Mouse (Mus musculus) forebrain, postnatal 0 days (tissue): Measurements from ENCODE around the gene Cisd3. TPM values are rescaled to one million over a fixed set of nuclear protein-coding genes. Genes with fewer than 3 reads are reported as not detected.

Source experiments
- ATAC-seq: fragments of 200-750 bp; cut with Nextera tagmentation; 2 replicates; pipeline ENCODE4 v1.8.0; 2017; ENCODE audit warnings: mild to moderate bottlenecking, moderate library complexity
- DNase-seq: peaks from one replicate; pipeline ENCODE4 v3.0.0-alpha.2; 2015
- H3K27ac ChIP-seq: fragments of 300-500 bp; sonication (generic); 2 replicates; pipeline ENCODE4 v1.5.1; 2014; ENCODE audit warnings: low read depth, mild to moderate bottlenecking, antibody characterized with exemption, low read length, moderate library complexity, mixed read lengths
- H3K27me3 ChIP-seq: fragments of 300-500 bp; sonication (generic); 2 replicates; pipeline ENCODE4 v1.6.1; 2014; ENCODE audit warnings: mild to moderate bottlenecking, low read length, mixed read lengths; ENCODE audit not compliant: insufficient read depth
- H3K36me3 ChIP-seq: fragments of 300-500 bp; sonication (generic); 2 replicates; pipeline ENCODE4 v1.6.1; 2014; ENCODE audit warnings: mild to moderate bottlenecking, moderate library complexity; ENCODE audit not compliant: insufficient read depth
- H3K4me1 ChIP-seq: fragments of 300-500 bp; sonication (generic); 2 replicates; pipeline ENCODE4 v1.6.1; 2014; ENCODE audit warnings: antibody characterized with exemption; ENCODE audit not compliant: insufficient read depth
- H3K4me2 ChIP-seq: fragments of 300-500 bp; sonication (generic); 2 replicates; pipeline ENCODE4 v1.6.1; 2014; ENCODE audit warnings: low read depth, mild to moderate bottlenecking, moderate library complexity
- H3K4me3 ChIP-seq: fragments of 300-500 bp; sonication (generic); 2 replicates; pipeline ENCODE4 v1.5.1; 2014; ENCODE audit warnings: low read depth, low read length, mixed read lengths
- H3K9ac ChIP-seq: fragments of 300-500 bp; sonication (generic); 2 replicates; pipeline ENCODE4 v1.6.1; 2014; ENCODE audit warnings: mild to moderate bottlenecking
- H3K9me3 ChIP-seq: fragments of 300-500 bp; sonication (generic); 2 replicates; pipeline ENCODE4 v1.6.1; 2016; ENCODE audit warnings: low read length
- CTCF ChIP-seq: sonication (generic); IDR thresholded peaks from 2 replicates; pipeline ENCODE4 v1.5.1; 2016; ENCODE audit warnings: antibody characterized with exemption, control low read depth, low read depth
- WGBS: fragments of 180-500 bp; shearing (Covaris S2); extraction: QIAGEN DNeasy Blood & Tissue Kit; methylation state at CpG from one replicate; pipeline ENCODE4 v1.1.7; 2014; 5-methylcytosine and 5-hydroxymethylcytosine counted together
- polyA plus RNA-seq: library from polyadenylated mRNA; unstranded; fragments of >200 nt; fragmentation: Nextera tagmentation; extraction: Ambion mirVana; gene quantifications from 2 replicates; pipeline ENCODE4 v1.2.1, GENCODE M21; 2015
- total RNA-seq: library from RNA; depleted of rRNA; stranded (reverse); fragments of >200 nt; gene quantifications from 2 replicates; pipeline ENCODE4 v1.2.3, GENCODE M21; 2014

Gene Cisd3
- total and polyA plus RNA-seq, 2 experiments from 2014 or later, result 15.5 to 27.2 TPM

DNA sequence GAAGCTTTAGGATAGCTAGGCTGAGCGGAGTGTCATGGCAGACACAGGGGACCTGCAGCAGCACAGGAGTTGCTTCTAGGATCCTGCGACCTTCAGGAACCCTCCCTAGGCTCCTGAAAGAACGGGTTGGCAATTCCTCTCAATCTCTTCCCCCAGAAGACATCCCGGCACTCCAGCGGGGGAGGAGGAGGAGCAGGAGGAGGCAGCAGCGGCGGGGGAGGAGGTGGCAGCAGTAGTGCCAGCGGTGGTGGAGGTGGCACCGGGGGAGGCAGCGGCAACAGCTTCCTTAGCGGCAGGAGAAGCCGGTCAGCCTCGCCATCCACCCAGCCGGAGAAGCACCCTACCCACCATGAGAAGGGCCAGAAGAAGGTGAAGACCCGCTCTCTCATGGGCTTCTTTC lies 16.4 kb upstream of the Cisd3 start:
- WGBS, result 38% methylated on average over 15 of the region's 15 CpGs
- 0 out of 2 replicates have a peak, but pooled peaks have one; percentile 6 for ATAC-seq
- Histone ChIP-seq H3K9ac (no peak overlapping the region), H3K27ac (0 out of 2 replicates have a peak overlapping the region, but pooled peaks have one; percentile 9), H3K4me3 (no peak overlapping the region), H3K9me3 (no peaks in the 10 kb centered on the region), H3K4me2 (0 out of 2 replicates have a peak overlapping the region, but pooled peaks have one; percentile 10), H3K4me1 (peaks cover 15% of the 10 kb centered on the region; the same call in 1 of the 2 replicates), H3K27me3 (no peaks in the 10 kb centered on the region), H3K36me3 (peaks cover 47% of the 10 kb centered on the region)
- TF ChIP-seq CTCF, result no peak
- no peak for DNase-seq

DNA sequence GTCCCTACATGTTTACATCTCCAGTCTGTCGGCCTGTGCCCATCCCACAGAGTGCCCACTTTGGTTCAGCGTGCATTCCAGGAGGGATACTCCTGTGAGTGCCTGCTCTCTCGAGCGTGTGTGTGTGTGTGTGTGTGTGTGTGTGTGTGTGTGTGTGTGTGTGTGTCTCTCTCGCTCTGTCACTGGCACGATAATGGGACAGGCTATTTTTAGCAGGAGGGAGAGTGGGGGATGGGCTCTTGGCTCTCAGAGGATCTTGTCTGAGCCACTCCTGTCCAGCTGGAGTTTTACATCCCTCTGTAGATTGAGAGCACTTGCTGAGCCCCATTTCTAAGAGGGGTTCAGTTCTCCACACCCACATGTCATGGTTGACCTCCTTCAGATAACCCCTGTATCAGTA lies 15.8 kb upstream of the Cisd3 start:
- WGBS, result 27% methylated on average over 6 of the region's 6 CpGs
- no peak for TF ChIP-seq CTCF
- Histone ChIP-seq H3K9ac (no peak overlapping the region), H3K9me3 (no peaks in the 10 kb centered on the region), H3K4me1 (peaks cover 10% of the 10 kb centered on the region; the same call in 1 of the 2 replicates), H3K36me3 (peaks cover 52% of the 10 kb centered on the region), H3K4me3 (no peak overlapping the region), H3K4me2 (0 out of 2 replicates have a peak overlapping the region, but pooled peaks have one; percentile 10), H3K27ac (0 out of 2 replicates have a peak overlapping the region, but pooled peaks have one; percentile 9), H3K27me3 (no peaks in the 10 kb centered on the region)
- ATAC-seq (peak; percentile 43; the same call in 1 of the 2 replicates), DNase-seq (peak; percentile 71)

DNA sequence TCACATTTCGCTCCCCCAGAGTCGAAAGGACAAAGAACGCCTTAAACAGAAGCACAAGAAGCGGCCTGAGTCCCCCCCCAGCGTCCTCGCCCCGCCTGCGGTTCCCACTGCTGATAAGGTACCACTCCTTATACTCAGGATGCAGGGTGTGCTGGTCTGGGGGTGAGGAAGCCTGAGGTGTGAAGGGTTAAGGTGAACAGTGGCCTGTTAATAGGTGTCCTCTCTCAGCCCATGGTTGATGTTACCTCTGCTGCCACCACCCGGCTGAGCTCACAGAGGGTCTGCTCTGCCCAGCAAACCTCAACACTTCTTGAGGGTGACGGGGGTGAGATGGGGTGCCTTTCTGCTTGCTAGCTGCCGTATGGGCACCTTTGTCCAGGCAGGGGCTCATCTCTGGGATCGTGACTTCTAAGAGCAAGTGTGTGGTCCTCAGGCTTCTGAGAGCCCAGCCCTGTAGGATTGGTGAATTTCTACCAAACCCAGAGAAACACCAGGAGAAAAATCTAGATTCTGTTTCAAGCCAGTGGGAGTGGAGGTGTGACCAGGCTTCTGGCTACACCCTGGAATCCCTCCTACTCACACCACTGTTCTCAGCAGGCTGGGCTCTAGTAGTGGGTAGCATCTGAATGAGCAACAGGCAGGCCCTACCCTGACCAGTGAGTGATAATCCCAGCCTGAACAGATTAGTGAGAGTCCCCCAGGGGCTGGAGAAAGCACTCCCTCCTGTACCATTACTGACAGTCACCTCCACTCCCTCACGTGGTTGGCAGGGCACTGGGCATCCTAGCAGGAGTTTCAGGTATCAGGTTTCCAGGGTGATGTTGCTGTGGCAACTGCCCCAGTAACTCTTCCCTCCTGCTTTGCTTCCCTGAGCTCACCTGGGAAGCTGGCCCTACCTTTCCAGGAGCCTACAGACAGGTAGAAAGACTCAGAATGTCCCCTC lies 15.1 kb upstream of the Cisd3 start:
- H3K4me1 ChIP-seq, result peaks cover 10% of the 10 kb centered on the region; the same call in 1 of the 2 replicates
- ATAC-seq (0 out of 2 replicates have a peak, but pooled peaks have one; percentile 11), DNase-seq (no peak)
- no peaks in the 10 kb centered on the region for H3K9me3 ChIP-seq
- H3K27me3 ChIP-seq, result no peaks in the 10 kb centered on the region
- H3K4me3 ChIP-seq, result no peak overlapping the region
- no peak overlapping the region for H3K27ac ChIP-seq
- TF ChIP-seq CTCF, result 0 out of 2 replicates have a peak, but pooled peaks have one; percentile 22
- no peak overlapping the region for H3K4me2 ChIP-seq
- peaks cover 57% of the 10 kb centered on the region for H3K36me3 ChIP-seq
- no peak overlapping the region for H3K9ac ChIP-seq
- 64% methylated on average over 13 of the region's 13 CpGs for WGBS

DNA sequence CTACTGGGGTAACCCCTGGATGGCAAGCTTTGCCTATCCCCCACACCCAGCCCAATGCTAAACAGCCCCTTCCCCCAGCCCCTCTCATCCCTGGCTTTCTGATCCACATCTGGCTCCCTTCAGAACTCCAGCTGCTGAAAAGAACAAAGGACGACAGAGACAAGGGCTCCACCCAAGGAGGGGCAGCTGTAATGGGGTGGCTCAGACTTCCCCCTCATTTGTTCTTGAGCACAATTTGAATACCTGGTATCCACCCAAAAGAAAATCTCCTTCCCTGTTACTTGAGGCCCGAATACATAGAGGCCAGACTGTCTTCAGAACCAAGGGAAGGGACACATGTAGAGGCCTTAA lies 14.5 kb upstream of the Cisd3 start:
- 44% methylated on average over 2 of the region's 2 CpGs for WGBS
- H3K9ac ChIP-seq, result no peak overlapping the region

DNA sequence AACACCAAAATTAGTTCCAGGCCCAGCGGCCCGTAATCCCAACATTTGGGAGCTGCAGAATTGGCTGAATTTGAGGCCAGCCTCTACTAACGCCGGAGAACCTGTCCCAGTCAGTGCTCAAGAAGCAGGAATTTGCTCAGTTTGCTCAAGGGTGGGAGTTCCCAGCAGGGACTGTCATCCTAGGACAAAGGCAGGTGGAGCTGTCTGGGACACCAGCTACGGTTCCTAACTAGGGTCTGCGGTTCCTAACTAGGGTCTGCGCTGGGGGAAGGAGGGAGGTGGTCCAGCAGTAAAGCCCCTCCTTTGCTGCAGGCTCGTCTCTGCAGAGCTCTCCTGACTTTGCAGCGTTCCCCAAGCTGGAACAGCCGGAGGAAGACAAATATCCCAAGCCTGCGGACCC lies 12.5 kb upstream of the Cisd3 start:
- Histone ChIP-seq H3K4me2 (no peak overlapping the region), H3K4me3 (no peak overlapping the region), H3K36me3 (peaks cover 71% of the 10 kb centered on the region), H3K9ac (no peak overlapping the region), H3K4me1 (peaks cover 10% of the 10 kb centered on the region; the same call in 1 of the 2 replicates), H3K27ac (no peak overlapping the region), H3K9me3 (no peaks in the 10 kb centered on the region), H3K27me3 (no peaks in the 10 kb centered on the region)
- DNase-seq (no peak), ATAC-seq (no peak)
- 84% methylated on average over 11 of the region's 11 CpGs for WGBS
- TF ChIP-seq CTCF, result no peak

More for the DNA sequence above, 14.5 kb upstream of the Cisd3 start:
- TF ChIP-seq CTCF, result no peak
- H3K27ac ChIP-seq, result no peak overlapping the region
- no peaks in the 10 kb centered on the region for H3K9me3 ChIP-seq
- H3K4me2 ChIP-seq, result no peak overlapping the region
- no peak overlapping the region for H3K4me3 ChIP-seq
- no peaks in the 10 kb centered on the region for H3K27me3 ChIP-seq
- DNase-seq, result no peak
- peaks cover 10% of the 10 kb centered on the region; the same call in 1 of the 2 replicates for H3K4me1 ChIP-seq
- no peak for ATAC-seq
- H3K36me3 ChIP-seq, result peaks cover 63% of the 10 kb centered on the region

DNA sequence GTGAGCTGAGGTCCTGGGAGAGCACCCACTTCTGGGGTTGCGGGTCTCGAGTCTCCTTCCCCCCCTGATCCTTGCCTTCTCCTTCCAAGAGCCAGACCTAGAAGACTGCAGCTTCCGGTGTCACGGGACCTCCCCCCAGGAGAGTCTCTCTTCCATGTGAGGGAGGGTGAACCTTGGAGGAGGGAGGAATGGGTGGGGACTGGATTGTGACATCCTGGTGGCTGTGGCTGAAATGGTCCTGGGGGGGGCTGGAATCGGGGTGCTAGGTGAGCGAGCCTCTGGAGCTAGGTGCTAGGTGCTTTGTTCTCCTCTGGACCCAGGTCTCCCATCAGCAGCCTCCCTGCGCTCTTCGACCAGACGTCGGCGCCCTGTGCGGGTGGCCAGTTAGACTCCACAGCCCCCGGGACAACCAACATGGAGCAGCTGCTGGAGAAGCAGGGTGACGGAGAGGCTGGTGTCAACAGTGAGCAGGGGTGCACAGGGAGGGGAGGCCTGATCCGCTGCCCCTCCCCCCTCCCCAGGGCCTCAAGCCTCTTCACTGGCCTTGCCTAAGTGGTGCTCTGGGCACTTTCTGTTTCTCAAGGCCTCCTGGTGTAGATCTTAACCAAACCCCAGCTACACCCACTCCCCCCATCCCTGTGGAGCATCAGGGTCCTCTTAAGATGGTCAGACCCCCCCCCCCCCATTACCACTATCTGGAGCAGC lies 9.4 kb upstream of the Cisd3 start:
- H3K9me3 ChIP-seq, result no peaks in the 10 kb centered on the region
- DNase-seq (no peak), ATAC-seq (no peak)
- TF ChIP-seq CTCF, result no peak
- no peaks in the 10 kb centered on the region for H3K27me3 ChIP-seq
- H3K4me2 ChIP-seq, result no peak overlapping the region
- no peak overlapping the region for H3K27ac ChIP-seq
- no peaks in the 10 kb centered on the region for H3K4me1 ChIP-seq
- H3K36me3 ChIP-seq, result peaks cover 70% of the 10 kb centered on the region
- H3K4me3 ChIP-seq, result no peak overlapping the region
- H3K9ac ChIP-seq, result no peak overlapping the region
- 79% methylated on average over 15 of the region's 15 CpGs for WGBS
